Mouse (Mus musculus): ENCODE measurements around the gene P2ry4.

DNA sequence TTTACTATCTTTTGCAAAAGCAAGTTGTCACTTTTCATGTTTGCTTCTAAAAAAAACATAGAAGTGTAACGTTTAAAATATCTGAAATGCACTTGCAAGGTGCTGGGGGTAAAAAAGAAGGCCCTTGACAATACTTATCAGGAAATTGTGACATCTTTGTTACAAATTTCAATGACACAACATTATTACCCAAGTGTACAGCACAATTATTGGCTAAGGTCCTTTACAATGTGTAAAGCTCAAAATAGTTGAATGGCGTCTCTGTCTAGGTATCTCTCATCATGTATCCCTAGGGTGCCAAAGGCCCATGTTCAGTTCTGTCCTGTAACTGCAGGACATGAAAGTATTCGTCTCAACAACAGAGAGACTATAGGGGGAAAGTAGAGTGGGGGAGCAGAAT lies 38.6 kb downstream of the P2ry4 start:
- no peak for TF ChIP-seq CTCF (IDR thresholded peaks at IDR 0.05; ENCODE audit: low read depth, low read length)
- TF ChIP-seq GATA1 (IDR thresholded peaks at IDR 0.05; ENCODE audit: borderline replicate concordance, low read length): no peak
- no peak for TF ChIP-seq TAL1 (conservative IDR thresholded peaks at IDR 0.05; ENCODE audit: low read depth, low read length)
- TF ChIP-seq POLR2AphosphoS5 (IDR thresholded peaks at IDR 0.05; ENCODE audit: insufficient replicate concordance, low read depth, low read length): no peak
